Mouse (Mus musculus): Measurements from ENCODE around the gene Pcsk1n. TPM values are rescaled to one million over a fixed set of nuclear protein-coding genes. Genes with fewer than 3 reads are reported as not detected.
"Not testable (repeated sequence)": the region's sequence is repeated elsewhere in the genome, so short reads cannot be mapped to it uniquely, and the experiment has no call there.

Gene Pcsk1n
- polyA plus RNA-seq, 1 experiment from 2014 or later, result 0.17 TPM

- DNase-seq (ENCODE audit: low spot score); H3K4me3 ChIP-seq (ENCODE audit: low read depth, low read length); H3K27me3 ChIP-seq (replicated peaks; ENCODE audit: insufficient read depth, low read length); H3K36me3 ChIP-seq (ENCODE audit: insufficient read depth, low read length); H3K4me2 ChIP-seq (replicated peaks; ENCODE audit: low read depth, low read length); H3K4me1 ChIP-seq (ENCODE audit: insufficient read depth, low read depth, low read length); H3K9me3 ChIP-seq (ENCODE audit: low read length); H3K9ac ChIP-seq (replicated peaks; ENCODE audit: low read depth); ATAC-seq; H3K27ac ChIP-seq (ENCODE audit: low read length): not testable (repeated sequence)
- 17% methylated on average over 3 of the region's 3 CpGs for WGBS
- TF ChIP-seq CTCF (IDR thresholded peaks at IDR 0.05), result peak; percentile 44
Measured at GRCm38 (mm10) chrX:7915669-7916068, 4.0 kb upstream of the Pcsk1n start.

GRCm38 (mm10) chrX:7917960-7918359 lies 1.7 kb upstream of the Pcsk1n start:
- not testable (repeated sequence) for H3K4me3 ChIP-seq (ENCODE audit: low read depth, low read length); DNase-seq (ENCODE audit: low spot score); H3K27me3 ChIP-seq (replicated peaks; ENCODE audit: insufficient read depth, low read length); H3K36me3 ChIP-seq (ENCODE audit: insufficient read depth, low read length); H3K27ac ChIP-seq (ENCODE audit: low read length); ATAC-seq; H3K9ac ChIP-seq (replicated peaks; ENCODE audit: low read depth); H3K4me2 ChIP-seq (replicated peaks; ENCODE audit: low read depth, low read length); H3K4me1 ChIP-seq (ENCODE audit: insufficient read depth, low read depth, low read length); H3K9me3 ChIP-seq (ENCODE audit: low read length)
- WGBS, result 54% methylated on average over 6 of the region's 6 CpGs

- Histone ChIP-seq H3K36me3 (ENCODE audit: insufficient read depth, low read length) (no peaks in the 10 kb centered on the region), H3K27me3 (replicated peaks; ENCODE audit: insufficient read depth, low read length) (peaks cover 9% of the 10 kb centered on the region; the same call in 1 of the 2 replicates)
- 0 out of 2 replicates have a peak, but pooled peaks have one; percentile 16 for ATAC-seq
Measured at GRCm38 (mm10) chrX:7922032-7922431, 2.4 kb downstream of the Pcsk1n start.

GRCm38 (mm10) chrX:7926266-7926665 lies 6.6 kb downstream of the Pcsk1n start:
- TF ChIP-seq EP300 (IDR thresholded peaks at IDR 0.05) (no peak), CTCF (IDR thresholded peaks at IDR 0.05) (no peak)
- no peaks in the 10 kb centered on the region for H3K9me3 ChIP-seq (ENCODE audit: low read length)
- ATAC-seq, result no peak
- H3K27ac ChIP-seq (ENCODE audit: low read length), result no peak overlapping the region
- H3K4me3 ChIP-seq (ENCODE audit: low read depth, low read length), result no peak overlapping the region
- no peak overlapping the region for H3K4me2 ChIP-seq (replicated peaks; ENCODE audit: low read depth, low read length)
- H3K27me3 ChIP-seq (replicated peaks; ENCODE audit: insufficient read depth, low read length), result peaks cover 3% of the 10 kb centered on the region; the same call in 1 of the 2 replicates
- no peaks in the 10 kb centered on the region for H3K4me1 ChIP-seq (ENCODE audit: insufficient read depth, low read depth, low read length)
- no peak overlapping the region for H3K9ac ChIP-seq (replicated peaks; ENCODE audit: low read depth)
- no peak for DNase-seq (ENCODE audit: low spot score)
- 62% methylated on average over 6 of the region's 6 CpGs for WGBS
- H3K36me3 ChIP-seq (ENCODE audit: insufficient read depth, low read length), result no peaks in the 10 kb centered on the region

More at GRCm38 (mm10) chrX:7922032-7922431, 2.4 kb downstream of the Pcsk1n start:
- H3K9me3 ChIP-seq (ENCODE audit: low read length), result no peaks in the 10 kb centered on the region
- no peak overlapping the region for H3K9ac ChIP-seq (replicated peaks; ENCODE audit: low read depth)
- 13% methylated on average over 25 of the region's 48 CpGs for WGBS
- TF ChIP-seq EP300 (IDR thresholded peaks at IDR 0.05) (no peak), CTCF (IDR thresholded peaks at IDR 0.05) (no peak)
- H3K27ac ChIP-seq (ENCODE audit: low read length), result no peak overlapping the region
- H3K4me2 ChIP-seq (replicated peaks; ENCODE audit: low read depth, low read length), result peak overlapping the region; percentile 43
- no peak for DNase-seq (ENCODE audit: low spot score)
- H3K4me3 ChIP-seq (ENCODE audit: low read depth, low read length), result 0 out of 2 replicates have a peak overlapping the region, but pooled peaks have one; percentile 3
- no peaks in the 10 kb centered on the region for H3K4me1 ChIP-seq (ENCODE audit: insufficient read depth, low read depth, low read length)

- ATAC-seq, result no peak
- no peak for DNase-seq (ENCODE audit: low spot score)
- Histone ChIP-seq H3K36me3 (ENCODE audit: insufficient read depth, low read length) (no peaks in the 10 kb centered on the region), H3K27me3 (replicated peaks; ENCODE audit: insufficient read depth, low read length) (peaks cover 3% of the 10 kb centered on the region; the same call in 1 of the 2 replicates), H3K9ac (replicated peaks; ENCODE audit: low read depth) (no peak overlapping the region), H3K4me3 (ENCODE audit: low read depth, low read length) (no peak overlapping the region), H3K4me1 (ENCODE audit: insufficient read depth, low read depth, low read length) (no peaks in the 10 kb centered on the region), H3K4me2 (replicated peaks; ENCODE audit: low read depth, low read length) (no peak overlapping the region), H3K9me3 (ENCODE audit: low read length) (no peaks in the 10 kb centered on the region), H3K27ac (ENCODE audit: low read length) (no peak overlapping the region)
- TF ChIP-seq CTCF (IDR thresholded peaks at IDR 0.05) (no peak), EP300 (IDR thresholded peaks at IDR 0.05) (no peak)
- WGBS, result 14% methylated on average over 10 of the region's 10 CpGs
Measured at GRCm38 (mm10) chrX:7927116-7927515, 7.5 kb downstream of the Pcsk1n start.

GRCm38 (mm10) chrX:7928270-7928790 lies 8.7 kb downstream of the Pcsk1n start, which contains the start of gene Eras:
Gene Eras (minus strand): TSS chrX:7928607.
- Histone ChIP-seq H3K9me3 (ENCODE audit: low read length) (no peaks in the 10 kb centered on the region), H3K4me3 (ENCODE audit: low read depth, low read length) (no peak within 1 kb of the TSS), H3K27me3 (replicated peaks; ENCODE audit: insufficient read depth, low read length) (0 out of 2 replicates have a peak, but pooled peaks cover 2% of the 10 kb centered on the region), H3K36me3 (ENCODE audit: insufficient read depth, low read length) (no peaks in the 10 kb centered on the region), H3K27ac (ENCODE audit: low read length) (no peak within 1 kb of the TSS), H3K9ac (replicated peaks; ENCODE audit: low read depth) (no peak within 1 kb of the TSS), H3K4me1 (ENCODE audit: insufficient read depth, low read depth, low read length) (no peaks in the 10 kb centered on the region), H3K4me2 (replicated peaks; ENCODE audit: low read depth, low read length) (no peak within 1 kb of the TSS)
- WGBS, result 14% methylated on average over 18 of the region's 19 CpGs
- DNase-seq (ENCODE audit: low spot score) (no peak), ATAC-seq (no peak)
- TF ChIP-seq CTCF (IDR thresholded peaks at IDR 0.05), result no peak
- no peak for TF ChIP-seq EP300 (IDR thresholded peaks at IDR 0.05)
